Mouse (Mus musculus): ENCODE results near the gene Cwh43.

Gene Cwh43

GRCm38 (mm10) chr5:73405981-73406722 lies at the start of gene Cwh43:
Cwh43 (plus strand) TSS chr5:73406075.
- DNase-seq (ENCODE audit: low read depth in 1 of 2, low spot score in 2 of 2): no peak

DNA sequence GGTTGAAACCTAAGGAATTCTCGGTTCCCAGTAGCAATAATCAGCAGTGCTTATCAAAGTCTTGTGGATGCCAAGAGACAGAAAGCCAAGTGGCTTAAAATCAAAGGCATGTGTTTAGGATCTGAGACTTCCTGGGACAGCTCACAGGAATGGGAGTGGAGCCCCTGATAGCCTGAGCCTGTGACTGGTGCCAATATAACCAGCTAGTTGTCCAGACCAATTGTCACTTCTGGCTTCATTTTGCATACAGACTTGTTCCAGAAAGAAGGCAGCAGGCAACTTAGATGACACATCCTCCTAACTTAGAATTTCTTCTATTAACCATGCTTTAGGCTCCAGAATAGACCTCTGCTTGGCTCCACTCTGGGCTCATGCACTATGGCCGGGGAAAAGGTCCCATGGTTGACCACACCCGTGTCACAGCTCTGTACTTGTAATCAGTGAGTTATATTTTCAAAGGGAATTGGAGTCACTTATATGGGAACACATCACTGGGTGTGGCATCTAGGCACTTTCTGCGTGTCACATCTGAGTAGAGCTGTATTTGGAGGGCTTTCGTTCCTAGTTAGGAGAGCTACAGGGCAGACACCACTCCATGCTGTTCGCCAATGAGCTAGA lies 46.6 kb upstream of the Cwh43 start:
- DNase-seq (ENCODE audit: low read depth in 1 of 2, low spot score in 2 of 2): no peak

DNA sequence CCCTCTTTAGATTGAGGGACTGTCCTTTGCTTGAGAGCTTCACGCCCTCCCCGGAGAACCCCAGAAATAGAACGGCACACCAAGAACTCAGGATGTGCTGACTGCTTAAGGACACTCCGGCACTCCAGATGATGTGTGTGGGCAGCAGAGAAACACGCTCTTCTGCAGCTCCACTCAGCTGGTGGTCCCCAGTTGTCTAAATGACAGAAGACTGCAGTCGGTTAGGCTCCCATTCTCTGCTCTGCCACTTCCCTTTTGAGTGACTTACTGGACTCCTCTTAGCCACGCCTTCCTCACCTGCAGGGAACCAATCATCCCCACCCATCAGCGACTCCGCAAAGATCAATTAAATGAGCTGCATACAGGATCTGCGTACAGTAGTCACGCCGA lies 46.1 kb upstream of the Cwh43 start:
- no peak for DNase-seq (ENCODE audit: low read depth in 1 of 2, low spot score in 2 of 2)

DNA sequence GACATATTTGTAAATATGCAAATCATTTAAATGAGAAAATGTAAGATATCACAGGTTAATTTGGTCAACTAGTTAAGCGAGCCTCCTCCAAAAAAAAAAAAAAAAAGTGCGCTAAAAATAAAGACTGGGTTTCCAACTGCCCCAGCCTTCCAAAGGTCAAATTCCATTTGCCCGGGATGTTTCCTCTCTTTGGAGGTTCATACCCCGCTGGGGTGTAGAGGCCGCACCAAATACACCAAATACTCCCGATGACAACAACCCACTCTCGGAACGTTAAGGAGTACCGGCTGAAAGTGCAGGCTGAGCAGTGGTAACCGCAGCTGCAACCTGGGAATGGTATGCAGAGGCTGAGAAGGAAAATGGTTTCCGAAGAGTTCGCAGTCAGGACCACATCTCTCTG lies 45.6 kb upstream of the Cwh43 start:
- DNase-seq (ENCODE audit: low read depth in 1 of 2, low spot score in 2 of 2): no peak

- no peak for DNase-seq (ENCODE audit: low read depth in 1 of 2, low spot score in 2 of 2)
Observed at GRCm38 (mm10) chr5:73362338-73362737, 43.5 kb upstream of the Cwh43 start.

DNA sequence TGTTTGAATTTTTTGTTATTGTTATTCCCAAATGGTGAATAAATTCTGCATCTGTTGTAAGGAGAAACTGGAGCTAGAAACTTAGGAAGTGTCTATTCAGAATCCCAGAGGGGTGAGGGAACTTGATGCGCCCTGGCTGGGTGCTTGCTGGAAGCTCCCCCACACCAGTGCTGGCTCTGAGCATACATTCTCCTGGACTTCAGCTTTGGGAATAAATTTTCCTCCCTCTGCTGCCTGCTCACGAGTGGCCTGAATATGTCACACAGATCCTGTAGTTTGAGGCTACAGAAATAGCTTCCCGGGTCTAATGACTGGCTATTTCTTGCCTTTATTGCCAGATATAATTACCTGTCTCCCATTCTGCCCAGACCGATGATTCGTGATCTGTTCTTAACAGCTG lies 43.1 kb upstream of the Cwh43 start:
- no peak for DNase-seq (ENCODE audit: low read depth in 1 of 2, low spot score in 2 of 2)

GRCm38 (mm10) chr5:73364107-73364864 lies 41.6 kb upstream of the Cwh43 start:
- no peak for DNase-seq (ENCODE audit: low read depth in 1 of 2, low spot score in 2 of 2)

DNA sequence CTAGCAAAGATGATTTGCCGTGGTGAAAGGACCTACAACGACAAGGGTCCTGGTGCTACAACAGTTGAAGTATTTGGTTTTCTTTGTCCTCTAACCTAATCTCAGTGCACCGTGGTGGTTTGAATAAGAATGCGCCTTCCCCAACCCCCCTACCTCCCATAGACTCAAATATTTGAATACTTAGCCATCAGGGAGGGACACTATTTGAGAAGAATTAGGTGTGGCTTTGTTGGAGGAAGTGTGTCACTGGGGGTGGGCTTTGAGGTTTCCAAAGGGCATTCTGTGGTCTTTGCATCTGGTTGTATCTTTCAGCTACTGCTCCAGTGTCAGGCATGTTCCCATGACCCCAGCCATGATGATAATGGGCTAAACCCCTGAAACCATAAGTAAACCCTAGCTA lies 38.0 kb upstream of the Cwh43 start:
- DNase-seq (ENCODE audit: low read depth in 1 of 2, low spot score in 2 of 2): no peak

DNA sequence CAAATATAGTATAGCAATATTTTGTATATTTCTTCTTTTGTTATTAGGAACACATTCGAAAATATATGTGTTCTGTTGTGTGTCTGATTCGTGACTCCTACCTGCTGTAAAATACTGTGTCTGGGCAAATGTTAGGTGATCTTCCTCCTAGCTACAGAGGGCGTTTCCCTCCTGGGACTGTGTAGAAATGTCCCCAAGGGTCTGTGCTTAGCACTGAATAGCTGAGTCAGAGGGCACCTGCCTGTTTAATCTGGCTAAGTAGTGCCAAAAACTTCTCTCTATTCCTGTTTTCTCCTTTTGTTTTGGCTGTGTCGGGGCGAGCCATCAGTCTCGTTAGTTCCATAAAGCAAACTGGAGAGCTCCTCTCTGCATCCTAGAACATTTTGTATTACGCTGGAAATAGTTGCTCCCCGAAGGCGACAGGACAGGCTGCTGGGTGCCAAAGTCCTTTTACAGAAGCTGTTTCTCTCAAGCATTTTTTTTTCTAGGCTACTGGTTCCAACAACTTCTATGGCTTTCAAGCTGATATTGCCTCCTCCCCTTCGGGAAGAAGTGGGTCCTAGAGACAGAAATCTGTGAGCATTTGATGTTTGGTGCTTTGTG lies 36.9 kb upstream of the Cwh43 start:
- DNase-seq (ENCODE audit: low read depth in 1 of 2, low spot score in 2 of 2): no peak

- DNase-seq (ENCODE audit: low read depth in 1 of 2, low spot score in 2 of 2): no peak
Observed at GRCm38 (mm10) chr5:73369731-73370130, 36.1 kb upstream of the Cwh43 start.

DNA sequence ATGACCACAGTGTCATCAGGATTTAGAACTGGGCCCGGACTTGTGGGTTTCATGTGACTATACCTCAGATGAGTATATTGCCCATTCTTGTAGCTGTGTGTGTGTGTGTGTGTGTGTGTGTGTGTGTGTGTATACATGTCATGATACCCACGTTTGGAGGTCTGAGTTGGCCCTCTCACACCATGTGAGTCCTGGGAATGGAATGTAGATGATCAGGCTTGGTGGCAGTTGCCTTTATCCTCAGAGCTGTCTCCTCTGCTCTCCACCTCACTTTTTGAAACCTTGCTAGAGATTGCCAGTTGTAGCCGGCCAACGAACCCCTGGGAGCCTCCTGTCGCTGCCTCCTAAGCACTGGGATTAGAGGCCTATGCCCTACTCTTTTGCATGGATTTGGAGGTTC lies 33.3 kb upstream of the Cwh43 start:
- DNase-seq (ENCODE audit: low read depth in 1 of 2, low spot score in 2 of 2): no peak

- DNase-seq (ENCODE audit: low read depth in 1 of 2, low spot score in 2 of 2): no peak
Observed at GRCm38 (mm10) chr5:73373184-73373583, 32.7 kb upstream of the Cwh43 start.

- DNase-seq (ENCODE audit: low read depth in 1 of 2, low spot score in 2 of 2): no peak
Observed at GRCm38 (mm10) chr5:73376041-73376440, 29.8 kb upstream of the Cwh43 start.

GRCm38 (mm10) chr5:73376491-73376890 lies 29.4 kb upstream of the Cwh43 start:
- DNase-seq (ENCODE audit: low read depth in 1 of 2, low spot score in 2 of 2): no peak

- peak in 1 of 2 experiments; percentile 18 for DNase-seq (ENCODE audit: low read depth in 1 of 2, low spot score in 2 of 2)
Observed at GRCm38 (mm10) chr5:73379908-73380307, 26.0 kb upstream of the Cwh43 start.

- DNase-seq (ENCODE audit: low read depth in 1 of 2, low spot score in 2 of 2): no peak
Observed at GRCm38 (mm10) chr5:73380829-73381228, 25.0 kb upstream of the Cwh43 start.

GRCm38 (mm10) chr5:73381510-73381909 lies 24.4 kb upstream of the Cwh43 start:
- no peak for DNase-seq (ENCODE audit: low read depth in 1 of 2, low spot score in 2 of 2)

- no peak for DNase-seq (ENCODE audit: low read depth in 1 of 2, low spot score in 2 of 2)
Observed at GRCm38 (mm10) chr5:73381976-73382540, 23.8 kb upstream of the Cwh43 start.

GRCm38 (mm10) chr5:73382737-73383646 lies 22.9 kb upstream of the Cwh43 start:
- peak in 1 of 2 experiments; percentile 8 for DNase-seq (ENCODE audit: low read depth in 1 of 2, low spot score in 2 of 2)

DNA sequence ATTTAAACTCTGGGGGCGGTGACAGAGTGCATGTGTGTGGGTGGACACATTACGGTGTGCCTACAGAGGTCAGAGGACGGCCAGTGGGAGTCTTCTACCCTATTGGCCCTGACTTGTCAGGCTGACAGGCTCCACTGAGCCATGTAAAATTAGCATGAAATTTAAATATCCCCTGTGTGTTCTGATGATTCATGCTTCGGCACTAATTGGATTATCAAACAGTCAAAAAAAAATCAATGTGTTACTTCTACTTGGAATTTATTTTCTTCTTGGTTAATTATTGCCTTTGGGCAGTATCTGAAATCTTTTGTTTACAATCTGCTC lies 22.3 kb upstream of the Cwh43 start:
- no peak for DNase-seq (ENCODE audit: low read depth in 1 of 2, low spot score in 2 of 2)

- DNase-seq (ENCODE audit: low read depth in 1 of 2, low spot score in 2 of 2): no peak
Observed at GRCm38 (mm10) chr5:73393041-73393440, 12.8 kb upstream of the Cwh43 start.
